Mouse (Mus musculus): Measurements from ENCODE around the gene Tpm4.

The Tpm4 gene

DNA sequence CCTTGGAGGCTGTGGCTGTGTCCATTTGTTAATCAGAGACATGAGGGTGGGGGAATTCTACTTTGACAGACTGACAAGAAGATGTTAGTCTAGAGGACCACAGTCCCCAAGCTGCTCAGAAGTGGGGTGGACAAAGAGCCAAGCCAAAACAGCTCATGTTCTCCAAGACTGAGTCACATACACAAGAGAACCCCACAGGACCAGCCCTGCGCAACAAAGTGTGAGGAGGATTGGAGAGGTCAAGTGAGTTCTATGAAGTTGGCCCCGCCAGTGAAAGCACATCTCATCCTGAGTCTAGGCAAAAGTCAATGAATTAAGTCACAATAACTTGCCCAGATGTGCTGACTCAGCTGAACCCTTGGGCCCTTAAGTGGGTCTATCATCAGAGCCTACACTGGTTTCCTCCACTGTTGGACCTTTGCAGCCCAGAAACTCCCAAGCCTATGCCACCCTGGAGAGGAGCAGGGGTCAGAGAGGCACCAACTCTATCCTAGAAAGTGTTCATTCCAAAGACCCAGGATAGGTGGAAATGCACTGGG lies 53.1 kb downstream of the Tpm4 start:
- no peak for DNase-seq (ENCODE audit: inconsistent age in 2 of 2, low spot score in 1 of 2)

DNA sequence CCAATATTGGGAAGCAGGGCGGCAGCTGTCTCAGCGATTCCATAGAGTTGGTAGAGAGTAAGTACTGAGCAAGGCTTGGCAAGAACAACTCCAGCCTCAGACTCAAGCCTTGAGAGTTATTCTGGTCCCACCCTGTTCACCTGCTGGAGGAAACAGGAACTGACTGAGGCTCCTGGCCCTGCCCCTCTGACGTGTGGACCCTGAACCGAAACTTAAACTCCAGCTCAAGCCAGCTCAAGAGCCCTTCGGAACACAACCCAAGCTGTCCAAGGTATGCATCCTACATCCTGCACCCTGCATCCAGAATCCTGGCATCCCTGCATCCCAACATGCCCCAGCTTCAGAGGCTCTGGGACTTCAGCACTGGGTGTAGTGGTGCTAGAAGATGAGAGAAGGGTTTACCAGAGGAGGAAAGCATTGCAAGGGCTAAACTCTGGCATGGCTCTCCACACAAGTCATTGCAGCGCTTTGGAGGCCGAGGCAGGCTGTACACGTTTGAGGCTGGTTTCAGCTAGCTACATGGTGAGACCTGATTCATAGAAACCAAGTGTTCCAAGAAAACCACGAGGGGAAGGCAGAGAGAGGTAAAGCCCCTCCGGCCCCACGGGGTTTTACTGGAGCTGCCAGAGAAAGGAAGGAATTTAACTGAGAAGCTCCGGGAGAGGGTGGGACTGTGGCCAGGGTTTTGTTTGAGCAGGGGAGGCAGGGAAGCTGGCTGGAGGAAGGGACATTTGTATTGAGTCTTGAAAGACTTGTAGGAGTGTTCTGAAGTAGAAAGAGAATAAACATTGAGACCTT lies 54.8 kb downstream of the Tpm4 start, which contains the start of gene Hsh2d:
Gene Hsh2d, plus strand, starts transcription at position 222 of the 798 bp plus-strand sequence.
- DNase-seq (ENCODE audit: inconsistent age in 2 of 2, low spot score in 1 of 2) = no peak

DNA sequence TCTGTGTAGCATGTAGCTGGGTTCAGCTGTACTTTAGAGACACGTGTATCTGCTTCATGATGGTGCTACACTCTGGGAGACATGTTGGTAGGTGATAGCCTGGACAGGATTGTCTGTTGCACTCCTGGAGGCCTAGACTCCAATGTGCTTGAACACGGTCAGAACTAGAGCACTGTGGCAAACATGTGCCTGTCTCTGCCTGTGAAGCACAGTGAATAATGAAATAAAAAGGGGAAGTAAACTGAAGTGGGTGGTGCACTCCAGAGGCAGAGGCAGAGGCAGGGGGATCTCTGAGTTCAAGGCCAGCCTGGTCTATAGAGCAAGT lies 55.4 kb downstream of the Tpm4 start:
- no peak for DNase-seq (ENCODE audit: inconsistent age in 2 of 2, low spot score in 1 of 2)

DNA sequence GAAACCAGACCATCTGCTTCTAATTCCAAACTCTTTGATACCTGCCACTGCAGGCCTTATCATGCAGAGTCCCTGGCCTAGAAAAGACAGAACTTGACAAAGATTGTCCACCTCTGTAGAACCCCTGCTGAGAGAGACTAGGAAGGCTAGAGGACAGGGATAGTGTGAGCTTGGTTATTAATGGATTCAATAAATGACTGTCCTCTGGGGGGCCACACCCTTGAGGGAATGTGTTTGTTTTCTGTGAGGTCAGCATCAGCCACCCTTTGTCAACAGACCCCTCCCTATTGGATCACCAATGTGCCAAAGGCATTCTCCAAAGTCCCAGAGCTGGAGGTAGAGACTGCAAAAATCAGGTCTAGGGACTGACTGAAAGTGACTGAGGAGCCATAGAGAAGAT lies 57.3 kb downstream of the Tpm4 start:
- no peak for DNase-seq (ENCODE audit: inconsistent age in 2 of 2, low spot score in 1 of 2)

DNA sequence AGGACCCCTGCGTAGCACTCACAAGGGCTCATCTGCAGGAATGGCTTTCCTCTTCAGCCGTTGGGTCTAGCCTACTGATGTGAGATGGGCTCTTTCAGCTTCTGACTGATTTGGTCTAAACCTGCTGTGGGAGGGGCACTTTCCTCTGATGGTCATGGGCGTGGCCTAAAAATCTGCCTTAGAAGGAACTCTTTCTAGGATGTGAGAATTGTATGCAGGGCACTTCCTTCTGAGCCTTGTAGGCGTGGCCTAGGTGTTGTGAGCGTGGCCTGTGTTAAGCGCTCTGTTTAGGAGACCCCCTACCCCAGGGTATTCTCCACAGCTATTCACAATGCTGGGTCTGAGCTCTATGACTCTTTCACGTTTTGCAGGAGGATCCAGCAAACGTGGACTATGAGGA lies 63.2 kb downstream of the Tpm4 start:
- DNase-seq (ENCODE audit: inconsistent age in 2 of 2, low spot score in 1 of 2) = no peak
